Mouse (Mus musculus): Measurements from ENCODE around the gene Ak3. TPM values are rescaled to one million over a fixed set of nuclear protein-coding genes. Genes with fewer than 3 reads are reported as not detected.
A peak's percentile ranks its signal among the peaks of the same experiment; 100 is the strongest.
"Not testable (repeated sequence)": the region's sequence is repeated elsewhere in the genome, so short reads cannot be mapped to it uniquely, and the experiment has no call there.

The Ak3 gene
- polyA plus RNA-seq, 1 experiment from 2014 or later: 112 TPM

DNA sequence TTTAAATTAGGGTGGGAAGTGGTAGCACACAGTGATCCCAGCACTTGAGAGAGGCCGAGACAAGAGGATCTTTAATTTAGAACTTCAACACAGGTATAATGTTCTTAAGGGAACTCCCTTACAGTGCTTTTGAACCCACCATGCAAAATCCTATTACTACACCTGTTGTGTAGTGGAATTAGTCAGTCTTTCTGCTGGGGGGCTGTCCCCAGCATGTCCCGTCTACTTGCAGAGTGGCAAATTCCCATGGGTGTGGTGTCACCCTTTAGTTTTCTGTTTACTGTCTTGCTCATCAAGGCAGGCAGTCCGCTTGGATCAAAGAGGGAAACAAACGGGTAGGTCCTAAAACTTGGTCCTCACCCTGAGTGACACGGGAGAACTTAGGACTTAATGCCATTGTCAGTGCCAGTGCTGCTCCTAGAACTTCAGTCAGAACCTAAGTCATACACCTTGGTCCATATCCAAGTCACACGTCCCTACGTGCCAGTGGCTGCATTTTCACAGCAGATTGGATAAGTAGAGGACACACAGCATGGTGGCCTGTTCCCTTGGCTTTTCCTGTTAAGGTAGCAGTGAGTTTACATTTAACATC lies 25.9 kb downstream of the Ak3 start:
- no peaks in the 10 kb centered on the region for H3K27me3 ChIP-seq
- DNase-seq (ENCODE audit: low read depth, low spot score) (no peak), ATAC-seq (no peak)
- in situ Hi-C loops (cut with MboI; ENCODE audit: low pct_unique_long_range_greater_than_20kb): no loop called here
- no peak for TF ChIP-seq CTCF (IDR thresholded peaks at IDR 0.05)
- ChIA-PET CTCF (no interaction called here), POLR2A (no interaction called here)

DNA sequence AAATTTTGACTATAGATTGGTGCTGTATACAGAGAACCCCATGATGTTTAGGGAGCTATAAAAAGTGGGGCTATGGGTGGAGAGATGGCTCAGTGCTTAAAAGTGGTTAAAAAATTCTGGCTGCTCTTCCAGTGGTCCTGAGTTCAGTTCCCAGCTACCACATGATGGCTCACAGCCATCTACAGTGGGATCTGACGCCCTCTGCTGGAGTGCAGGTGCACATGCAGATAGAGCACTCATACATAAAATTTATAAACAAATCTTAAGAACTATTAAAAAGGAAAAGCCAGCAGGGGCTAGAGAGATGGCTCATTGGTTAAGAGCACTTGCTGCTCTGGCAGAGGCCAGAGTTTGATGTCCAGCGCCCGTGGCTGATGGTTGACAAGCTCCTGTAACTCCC lies 28.1 kb downstream of the Ak3 start:
- no peak for DNase-seq (ENCODE audit: low read depth, low spot score)
- H3K27me3 ChIP-seq: no peaks in the 10 kb centered on the region
- CTCF ChIA-PET: interaction anchor here (0.8 to 1.8 kb wide), 6 partner anchors 10 to 43 kb away, joined by 3 to 6 read pairs (median 3); no protein-coding TSS in a partner anchor
- ATAC-seq: no peak
- in situ Hi-C loops (cut with MboI; ENCODE audit: low pct_unique_long_range_greater_than_20kb): no loop called here
- TF ChIP-seq CTCF (IDR thresholded peaks at IDR 0.05): peak; percentile 70
- POLR2A ChIA-PET: interaction anchor here (1.9 kb wide), 1 partner anchor 27 kb away, joined by 4 read pairs; no protein-coding TSS in a partner anchor

DNA sequence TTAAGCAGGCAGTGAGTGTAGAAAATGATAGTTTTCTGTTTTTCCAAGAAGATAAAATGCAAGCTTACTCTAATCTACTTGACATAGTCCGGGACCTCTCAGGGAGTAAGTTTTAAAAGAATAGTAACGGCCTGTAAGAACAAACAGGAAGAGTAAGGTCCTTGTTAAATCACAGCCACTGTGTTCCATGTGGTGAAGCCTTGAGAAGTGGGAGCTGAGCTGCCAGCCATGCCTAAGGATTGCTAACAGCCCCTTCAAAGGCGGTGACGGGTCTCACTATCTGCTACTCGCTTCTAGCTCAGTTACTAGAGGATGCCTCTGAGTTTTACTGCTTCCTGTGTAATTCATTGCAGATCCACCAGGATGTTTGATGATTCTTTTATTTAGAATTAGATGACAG lies 31.0 kb downstream of the Ak3 start:
- CTCF ChIA-PET: interaction anchor here (0.9 to 2.0 kb wide), 4 partner anchors 8 to 13 kb away, joined by 3 to 6 read pairs (median 4); no protein-coding TSS in a partner anchor
- in situ Hi-C loops (cut with MboI; ENCODE audit: low pct_unique_long_range_greater_than_20kb): no loop called here
- no peaks in the 10 kb centered on the region for H3K27me3 ChIP-seq
- POLR2A ChIA-PET: no interaction called here
- no peak for DNase-seq (ENCODE audit: low read depth, low spot score)
- ATAC-seq: no peak
- TF ChIP-seq CTCF (IDR thresholded peaks at IDR 0.05): no peak

DNA sequence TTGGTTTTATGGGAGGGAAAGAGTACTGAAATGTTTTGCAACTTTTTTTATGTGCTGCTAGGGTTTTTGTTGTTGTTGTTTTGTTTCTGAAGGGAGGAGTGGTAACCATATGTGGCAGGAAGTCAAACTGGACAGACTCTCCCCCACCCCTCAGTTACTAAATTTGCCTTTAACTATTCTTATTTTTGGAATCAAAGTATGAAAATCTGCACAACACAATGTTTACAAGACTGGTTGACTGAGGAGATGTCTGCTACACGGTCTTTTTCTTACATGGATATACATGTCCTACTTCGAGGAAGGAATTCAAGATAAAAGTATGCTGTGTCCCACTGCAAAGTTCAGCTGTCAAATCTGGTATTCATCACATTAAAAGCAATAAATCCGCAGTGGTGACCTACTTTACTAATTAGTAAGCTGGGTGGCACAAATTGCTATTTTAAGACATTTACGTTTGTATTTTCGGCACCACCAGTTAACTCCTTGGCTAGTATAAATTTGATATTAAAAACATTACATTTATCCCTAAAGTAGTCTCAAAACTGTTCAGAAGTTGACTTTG lies 31.5 kb downstream of the Ak3 start:
- ATAC-seq (no peak), DNase-seq (ENCODE audit: low read depth, low spot score) (no peak)
- in situ Hi-C loops (cut with MboI; ENCODE audit: low pct_unique_long_range_greater_than_20kb): no loop called here
- ChIA-PET POLR2A (no interaction called here), CTCF (interaction anchor here (0.9 to 1.0 kb wide), 2 partner anchors 9 to 13 kb away, joined by 3 to 4 read pairs; no protein-coding TSS in a partner anchor)
- TF ChIP-seq CTCF (IDR thresholded peaks at IDR 0.05): no peak
- no peaks in the 10 kb centered on the region for H3K27me3 ChIP-seq

GRCm38 (mm10) chr19:29015410-29016203 lies 32.2 kb downstream of the Ak3 start:
- in situ Hi-C loops (cut with MboI; ENCODE audit: low pct_unique_long_range_greater_than_20kb): no loop called here
- CTCF ChIA-PET: no interaction called here
- POLR2A ChIA-PET: no interaction called here
- no peaks in the 10 kb centered on the region for H3K27me3 ChIP-seq
- no peak for ATAC-seq
- TF ChIP-seq CTCF (IDR thresholded peaks at IDR 0.05): no peak
- DNase-seq (ENCODE audit: low read depth, low spot score): no peak

DNA sequence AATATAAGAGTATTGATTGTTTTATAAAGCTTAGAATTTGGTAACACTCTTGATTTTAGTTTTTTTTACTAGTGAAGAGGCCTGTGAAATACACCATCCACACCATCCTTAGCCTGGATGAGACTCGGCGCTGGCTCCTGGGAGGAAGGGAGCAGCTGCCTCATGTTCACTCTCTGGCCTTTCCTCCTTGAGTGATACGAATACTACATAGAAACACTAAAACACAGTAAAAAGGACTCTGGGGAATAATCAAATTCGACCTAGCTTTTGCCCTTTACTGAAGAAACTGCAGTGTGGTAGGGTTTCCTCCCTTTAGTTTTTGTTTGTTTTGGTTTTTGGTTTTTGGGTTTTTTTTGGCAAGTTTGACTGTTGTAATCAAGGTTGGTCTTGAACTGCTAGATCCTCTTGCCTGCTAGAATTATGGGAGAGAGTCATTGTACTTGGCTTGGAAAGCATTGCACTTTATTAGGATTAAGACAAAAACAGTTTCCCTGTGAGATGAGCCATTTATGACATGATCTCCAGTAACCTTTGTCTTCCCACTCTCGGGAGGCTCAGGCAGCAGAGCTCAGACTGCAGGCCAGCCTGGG lies 33.2 kb downstream of the Ak3 start:
- CTCF ChIA-PET: no interaction called here
- in situ Hi-C loops (cut with MboI; ENCODE audit: low pct_unique_long_range_greater_than_20kb): no loop called here
- no peak for TF ChIP-seq CTCF (IDR thresholded peaks at IDR 0.05)
- ATAC-seq (no peak), DNase-seq (ENCODE audit: low read depth, low spot score) (no peak)
- POLR2A ChIA-PET: no interaction called here
- H3K27me3 ChIP-seq: no peaks in the 10 kb centered on the region

DNA sequence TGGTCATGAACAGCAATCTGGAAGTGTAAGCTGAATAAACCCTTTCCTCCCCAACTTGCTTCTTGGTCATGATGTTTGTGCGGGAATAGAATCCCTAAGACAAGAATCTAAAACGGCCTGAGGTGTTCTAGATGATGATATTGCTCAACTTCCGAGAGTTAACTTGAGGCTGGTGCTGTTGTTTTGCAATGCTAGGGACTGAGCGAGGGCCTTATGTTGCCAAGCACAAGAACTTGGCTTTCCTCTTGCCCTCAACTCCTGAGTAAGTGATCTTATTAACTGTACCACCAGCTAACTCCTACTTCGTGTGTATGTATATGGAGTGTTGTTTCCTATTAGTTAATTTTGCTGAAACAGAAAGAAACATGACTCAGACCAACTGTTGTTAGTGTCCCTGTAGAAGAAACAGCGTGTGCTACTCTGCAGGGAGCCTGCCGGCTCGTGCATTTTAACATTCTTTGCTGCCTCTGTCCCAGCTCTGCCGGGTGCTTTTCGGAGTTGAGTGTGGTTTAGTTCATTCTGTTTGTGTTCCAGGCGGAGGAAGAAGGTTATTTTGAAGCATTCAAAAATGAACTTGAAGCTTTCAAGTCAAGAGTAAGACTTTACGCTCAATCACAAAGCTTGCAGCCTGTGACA lies 36.3 kb downstream of the Ak3 start:
- ATAC-seq: no peak
- no peaks in the 10 kb centered on the region for H3K27me3 ChIP-seq
- in situ Hi-C loops (cut with MboI; ENCODE audit: low pct_unique_long_range_greater_than_20kb): no loop called here
- ChIA-PET CTCF (interaction anchor here (0.8 to 1.2 kb wide), 3 partner anchors 16 to 353 kb away, joined by 3 to 4 read pairs (median 3); no protein-coding TSS in a partner anchor), POLR2A (no interaction called here)
- DNase-seq (ENCODE audit: low read depth, low spot score): no peak
- no peak for TF ChIP-seq CTCF (IDR thresholded peaks at IDR 0.05)

DNA sequence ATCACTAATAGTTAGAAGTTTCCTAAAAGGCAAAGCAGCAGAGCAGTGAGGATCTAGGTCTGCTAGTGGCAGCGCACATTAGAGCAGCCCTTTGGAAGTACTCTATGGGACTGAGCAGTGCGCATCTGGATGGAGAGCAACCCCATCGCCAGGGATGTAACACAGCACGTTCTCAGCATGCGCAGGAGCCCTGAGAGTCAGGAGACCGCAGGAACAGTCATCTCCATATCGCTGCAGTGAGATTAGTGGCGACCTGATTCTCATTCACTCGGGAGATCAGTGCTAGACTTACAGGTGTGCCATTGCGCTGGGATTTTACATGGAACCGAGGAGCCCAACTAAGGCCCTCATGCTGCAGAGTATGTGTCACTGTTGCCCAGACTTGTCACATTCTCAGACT lies 38.7 kb downstream of the Ak3 start:
- no peak for DNase-seq (ENCODE audit: low read depth, low spot score)
- ChIA-PET POLR2A (interaction anchor here (0.6 kb wide), 1 partner anchor 883 kb away, joined by 4 read pairs; no protein-coding TSS in a partner anchor), CTCF (interaction anchor here (1.2 kb wide), 1 partner anchor 10 kb away, joined by 4 read pairs; no protein-coding TSS in a partner anchor)
- no peaks in the 10 kb centered on the region for H3K27me3 ChIP-seq
- in situ Hi-C loops (cut with MboI; ENCODE audit: low pct_unique_long_range_greater_than_20kb): no loop called here
- ATAC-seq: no peak
- TF ChIP-seq CTCF (IDR thresholded peaks at IDR 0.05): no peak

DNA sequence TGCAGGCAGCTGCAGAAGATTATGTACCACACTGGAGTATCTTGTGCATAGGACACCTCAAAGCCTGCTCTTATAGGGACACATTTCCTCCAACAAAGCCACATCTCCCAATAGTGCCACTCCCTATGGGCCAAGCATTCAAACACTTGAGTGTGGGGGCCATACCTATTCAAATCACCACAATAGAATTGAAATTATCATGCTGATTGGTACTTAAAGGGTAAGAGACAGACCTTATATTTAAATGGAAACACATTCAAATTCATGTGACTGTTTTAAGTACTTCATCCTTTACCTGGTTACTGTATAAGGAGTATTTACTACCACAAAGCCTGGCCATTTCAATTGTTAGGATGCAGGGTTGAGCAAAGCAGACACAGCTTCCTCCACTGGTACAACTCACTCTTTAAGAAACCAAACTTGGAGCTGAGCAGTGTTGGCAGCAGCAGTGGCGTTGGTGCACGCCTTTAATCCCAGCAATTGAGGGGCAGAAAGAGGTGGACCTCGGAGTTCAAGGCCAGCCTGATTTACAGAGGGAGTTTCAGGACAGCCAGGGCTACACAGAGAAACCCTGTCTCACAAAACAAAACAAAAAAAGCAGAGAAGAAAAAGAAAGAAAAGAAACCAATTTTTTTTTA lies 39.6 kb downstream of the Ak3 start:
- no peak for TF ChIP-seq CTCF (IDR thresholded peaks at IDR 0.05)
- DNase-seq (ENCODE audit: low read depth, low spot score) (no peak), ATAC-seq (no peak)
- ChIA-PET POLR2A (interaction anchor here (0.6 kb wide), 1 partner anchor 884 kb away, joined by 4 read pairs; no protein-coding TSS in a partner anchor), CTCF (interaction anchor here (1.0 kb wide), 1 partner anchor 9 kb away, joined by 3 read pairs; no protein-coding TSS in a partner anchor)
- in situ Hi-C loops (cut with MboI; ENCODE audit: low pct_unique_long_range_greater_than_20kb): no loop called here
- no peaks in the 10 kb centered on the region for H3K27me3 ChIP-seq

DNA sequence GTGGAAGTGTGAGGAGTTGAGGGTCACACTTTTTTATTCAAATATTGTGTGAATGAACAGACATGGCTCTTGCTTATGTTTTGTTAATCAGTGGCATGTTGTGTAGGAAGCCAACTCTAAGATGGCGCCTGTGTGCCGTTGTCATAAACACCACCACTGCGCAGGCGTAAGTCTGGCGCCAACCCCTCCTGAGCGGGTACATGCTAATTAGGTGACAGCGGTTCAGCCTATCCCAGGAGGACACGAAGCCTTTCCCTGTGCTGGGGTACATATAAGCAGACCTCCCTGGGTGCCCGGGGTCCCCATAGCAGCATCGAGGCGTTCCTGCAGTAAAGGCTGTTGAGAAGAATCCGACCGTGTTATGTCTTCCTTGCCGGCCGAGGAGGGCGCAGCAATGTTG lies 47.4 kb downstream of the Ak3 start:
- DNase-seq (ENCODE audit: low read depth, low spot score); ATAC-seq; in situ Hi-C loops (cut with MboI; ENCODE audit: low pct_unique_long_range_greater_than_20kb); H3K27me3 ChIP-seq; POLR2A ChIA-PET: not testable (repeated sequence)
- CTCF ChIA-PET: interaction anchor here (2.1 kb wide), 1 partner anchor 18 kb away, joined by 5 read pairs; no protein-coding TSS in a partner anchor
